Mouse (Mus musculus): ENCODE data around the gene Gm21739.
"Not testable (repeated sequence)": the region's sequence is repeated elsewhere in the genome, so short reads cannot be mapped to it uniquely, and the experiment has no call there.

Gene Gm21739

GRCm38 (mm10) chrY:44264344-44264743 is at the start of gene Gm21739:
Gene Gm21739 (minus strand): TSS chrY:44264444.
- not testable (repeated sequence) for DNase-seq (ENCODE audit: low spot score in 2 of 2)
